Mouse (Mus musculus) layer of hippocampus, adult 11-12 months (tissue): ENCODE measurements around the gene Flt4.

Experiments used
- DNase-seq: peaks from one replicate; pipeline ENCODE4 v3.0.0; 2022; ENCODE audit warnings: low spot score

Gene Flt4

DNA sequence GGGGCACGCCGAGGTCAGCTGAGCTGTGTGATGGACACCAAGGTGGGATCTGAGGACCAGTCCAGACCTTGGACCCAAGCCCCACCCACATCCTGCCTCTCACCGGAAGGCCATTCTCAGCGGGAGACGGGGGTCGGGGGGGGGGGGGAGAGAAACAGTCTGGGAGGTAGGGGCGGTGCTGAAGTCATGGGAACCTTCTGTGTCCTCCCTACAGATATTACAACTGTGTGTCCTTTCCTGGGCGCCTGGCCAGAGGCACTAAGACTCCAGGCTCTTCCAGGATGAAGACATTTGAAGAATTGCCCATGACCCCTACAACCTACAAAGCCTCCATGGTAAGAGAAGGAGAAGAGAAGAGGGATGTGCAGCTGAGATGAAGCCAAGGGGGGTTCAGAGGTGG, 36.6 kb downstream of the Flt4 start:
- DNase-seq, result no peak

DNA sequence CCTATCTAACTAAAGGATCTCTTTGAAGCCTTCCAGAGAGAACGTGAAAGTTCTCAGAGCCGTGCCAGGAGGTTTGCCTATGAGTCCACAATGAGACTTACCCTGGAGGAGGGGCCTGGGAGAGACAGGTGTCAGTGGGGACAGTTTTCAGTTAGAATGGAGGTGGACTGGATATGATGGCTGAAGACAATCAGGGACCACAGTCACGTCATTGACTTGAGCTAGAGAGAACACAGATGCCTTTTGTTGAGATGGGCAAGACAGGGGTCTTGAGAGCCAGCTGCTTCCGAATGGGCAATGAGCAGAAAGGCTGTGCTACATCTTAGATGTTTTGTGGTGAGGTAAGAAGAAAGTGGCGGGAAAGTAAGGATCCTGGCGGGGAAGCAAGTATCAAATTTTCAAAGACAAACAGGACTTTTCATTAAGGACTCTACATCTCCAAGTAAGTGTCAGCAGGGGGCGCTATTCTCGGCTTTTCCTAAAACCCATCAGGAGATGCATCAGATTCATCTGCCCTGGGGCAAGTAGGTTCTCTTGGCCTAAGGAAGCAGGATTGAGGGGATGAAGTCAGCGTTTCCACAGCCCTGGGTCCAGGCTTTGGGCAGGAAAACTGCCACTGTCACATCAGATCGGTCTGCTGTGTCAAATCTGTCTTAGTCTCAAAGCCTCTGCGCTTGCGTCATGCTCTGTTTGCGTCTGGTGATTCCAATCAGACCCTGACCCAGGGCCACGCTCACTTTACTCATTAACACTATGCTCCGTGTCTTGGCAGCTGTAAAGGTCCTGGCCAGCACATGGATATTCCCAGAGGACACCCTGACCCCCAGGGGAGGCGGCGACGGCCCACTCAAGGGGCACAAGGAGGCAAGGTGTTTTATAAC, 41.3 kb downstream of the Flt4 start:
- DNase-seq, result peak; percentile 23

DNA sequence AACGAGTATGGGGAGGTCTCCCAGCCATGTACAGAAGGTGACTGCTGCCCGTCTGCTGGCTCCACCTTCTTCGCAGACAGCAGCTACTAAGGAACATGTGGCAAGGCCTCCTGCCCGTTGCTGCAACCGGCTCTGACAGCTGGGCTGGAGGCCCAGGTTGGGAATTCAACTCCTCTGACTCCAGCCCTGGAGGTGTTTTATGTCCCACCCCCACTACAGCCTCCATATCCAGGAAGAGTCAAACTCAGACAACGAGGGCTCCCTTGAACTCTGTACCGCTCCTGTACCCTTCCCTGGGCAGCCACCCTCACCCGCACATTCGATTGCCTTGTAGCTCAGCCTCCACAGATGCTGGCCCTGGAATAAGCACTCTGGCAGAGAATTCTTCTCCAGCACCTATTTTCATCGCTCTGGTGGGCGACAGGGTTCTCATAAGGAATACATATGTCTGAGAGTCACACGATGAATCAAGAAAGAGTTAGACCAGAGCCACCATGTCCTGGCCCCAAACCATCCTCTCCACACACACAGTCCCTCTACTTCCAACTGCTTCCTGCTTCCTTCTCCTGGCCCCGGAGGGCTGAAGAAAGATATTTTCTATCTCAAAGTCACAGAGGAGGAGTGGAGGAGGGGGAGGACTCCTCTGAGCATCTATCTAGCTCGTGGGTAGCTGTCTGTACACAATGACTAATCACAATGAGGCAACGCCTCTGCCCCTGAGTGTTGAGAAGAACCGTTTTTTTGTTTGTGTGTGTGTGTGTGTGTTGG, 42.1 kb downstream of the Flt4 start:
- peak; percentile 32 for DNase-seq

DNA sequence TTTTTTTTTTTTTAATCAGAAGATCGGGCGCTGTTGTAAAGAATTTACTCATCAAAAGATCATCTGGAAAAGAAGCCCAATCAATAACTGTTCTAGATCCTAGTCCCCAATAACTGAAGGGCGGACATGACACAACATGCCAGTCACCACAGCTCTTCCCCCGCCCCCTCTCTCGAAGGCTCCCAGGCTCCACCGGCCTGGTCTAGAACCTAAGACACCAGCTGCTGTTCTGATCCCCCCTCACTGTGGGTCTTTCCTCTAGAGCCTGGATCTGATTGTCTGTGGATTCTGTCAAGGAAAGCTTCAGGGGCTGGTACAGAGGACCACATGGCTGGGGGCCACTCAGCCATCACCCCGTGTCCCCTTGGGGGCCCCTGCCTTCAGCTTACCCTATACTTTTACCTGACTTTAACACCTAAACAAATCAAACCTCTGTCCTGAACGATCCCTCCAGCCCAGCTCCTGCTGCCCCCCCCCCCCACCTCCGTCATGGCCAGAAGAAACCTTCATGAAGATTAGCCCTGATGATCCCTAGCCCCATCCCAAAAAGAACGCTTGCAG, 42.8 kb downstream of the Flt4 start:
- no peak for DNase-seq

DNA sequence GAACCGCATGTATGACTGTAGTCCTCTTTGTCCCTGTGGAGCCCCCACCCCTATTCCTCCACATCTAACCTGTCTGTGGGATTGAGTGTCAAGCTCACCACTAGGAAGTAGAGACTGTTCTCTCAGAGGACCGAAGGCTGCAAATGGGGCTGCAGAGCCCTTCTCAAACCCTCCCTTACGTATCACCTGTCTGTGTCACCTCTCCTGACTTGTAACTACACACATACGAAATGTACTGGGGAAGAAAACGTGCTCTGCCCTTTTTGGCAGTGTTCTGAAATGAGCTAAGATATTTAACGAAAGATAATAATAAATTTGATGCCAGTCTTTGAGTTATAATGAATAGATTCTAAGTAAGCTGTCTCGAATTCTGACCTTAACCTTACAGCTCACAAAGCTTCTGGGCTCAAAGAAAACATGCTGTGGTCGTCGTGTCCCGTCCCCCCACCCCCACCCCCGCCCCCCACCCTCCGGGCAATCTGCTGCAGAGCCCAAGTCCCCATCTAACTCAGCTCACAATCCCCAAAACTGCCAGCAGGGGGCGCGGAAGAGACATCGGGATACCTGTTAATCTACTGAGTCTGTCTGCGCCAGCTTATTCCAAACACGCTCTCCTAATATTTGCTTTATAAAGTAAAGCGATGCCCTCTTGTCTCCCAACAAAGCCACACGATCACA, 43.5 kb downstream of the Flt4 start:
- peak; percentile 91 for DNase-seq

DNA sequence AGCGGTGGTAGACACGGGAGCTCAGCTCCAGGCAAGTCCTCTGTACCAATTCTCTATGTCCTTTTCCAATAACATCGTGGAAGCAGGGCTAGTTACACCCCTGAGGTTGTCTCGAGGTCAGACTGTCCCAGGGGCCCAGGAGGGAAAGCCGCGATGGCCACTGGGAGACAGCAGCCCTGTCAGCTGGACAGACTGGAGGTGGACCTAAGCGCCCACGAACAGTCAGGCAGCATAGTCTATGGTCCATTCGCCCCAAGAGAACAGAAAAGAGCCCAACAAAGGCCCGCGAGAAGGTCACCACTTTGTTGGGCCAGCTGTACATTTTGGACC, 44.0 kb downstream of the Flt4 start:
- DNase-seq, result no peak

GRCm38 (mm10) chr11:49654651-49655050, 45.6 kb downstream of the Flt4 start:
- DNase-seq, result no peak

DNA sequence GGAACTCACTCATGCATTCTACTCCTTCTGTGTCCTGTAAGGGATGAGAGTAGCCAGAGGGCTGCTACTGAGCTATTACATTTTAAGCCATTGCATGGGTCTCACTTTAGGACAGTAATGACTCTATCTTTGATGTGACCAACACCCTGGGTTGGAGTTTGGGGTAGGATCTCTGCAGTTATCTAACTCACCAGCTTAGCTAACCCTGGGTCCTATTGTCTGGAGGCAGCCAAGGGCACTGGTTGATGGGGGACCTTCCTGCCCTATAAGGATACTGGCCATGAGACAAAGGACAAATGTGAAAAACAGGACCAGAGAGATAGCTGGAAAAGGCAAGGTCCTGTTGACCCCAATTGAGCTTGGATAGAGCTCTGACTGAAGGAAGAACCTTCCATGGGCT, 46.4 kb downstream of the Flt4 start:
- no peak for DNase-seq

GRCm38 (mm10) chr11:49658065-49658464, 49.0 kb downstream of the Flt4 start:
- no peak for DNase-seq

DNA sequence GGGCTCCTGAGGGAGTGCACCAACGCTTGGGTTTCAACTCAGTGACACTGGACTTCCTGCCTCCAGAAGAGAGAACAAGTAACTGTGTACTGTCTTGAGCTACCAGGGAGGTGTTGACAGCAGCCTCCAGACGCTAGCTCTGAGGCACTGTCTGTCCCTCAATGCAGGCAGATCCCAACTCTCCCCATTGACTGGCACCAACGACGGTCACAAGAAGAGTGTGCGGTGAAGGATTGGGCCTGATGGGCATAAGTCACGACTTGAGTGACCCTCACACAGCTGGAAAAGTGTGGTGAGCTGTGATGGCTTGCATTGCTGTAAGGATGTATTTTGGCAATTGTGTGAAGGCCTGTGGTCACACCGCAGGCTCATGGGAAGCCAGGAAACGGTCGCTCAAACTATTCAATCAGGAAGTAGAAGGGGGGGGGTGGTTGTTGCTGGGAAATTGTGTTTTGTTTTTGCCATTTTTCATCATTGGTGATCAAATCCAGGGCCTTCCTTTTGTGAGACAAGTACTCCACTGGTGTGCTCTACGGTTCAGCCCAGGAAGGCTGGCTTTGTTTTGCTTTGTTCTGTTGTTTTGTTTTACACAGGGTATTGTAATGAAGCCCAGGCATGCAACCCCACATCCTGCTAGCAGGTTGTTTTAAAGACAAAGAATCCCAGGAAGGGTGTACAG, 49.9 kb downstream of the Flt4 start:
- no peak for DNase-seq

DNA sequence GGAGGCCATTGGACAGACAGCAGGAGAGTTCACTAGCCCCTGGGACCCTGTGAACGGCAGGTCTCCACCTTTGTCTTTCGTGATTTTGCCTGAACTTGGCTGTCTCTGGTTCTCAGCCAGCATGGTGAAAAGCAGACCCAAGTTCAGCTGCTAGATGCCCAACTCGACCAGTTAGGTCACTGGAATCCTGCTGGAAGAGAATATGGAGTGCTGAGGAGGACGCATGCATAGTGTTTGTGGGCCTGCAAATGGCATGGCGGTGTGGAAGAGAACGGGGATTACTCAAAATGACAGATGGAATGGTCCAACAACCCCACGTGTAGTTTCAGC, 50.4 kb downstream of the Flt4 start:
- no peak for DNase-seq

DNA sequence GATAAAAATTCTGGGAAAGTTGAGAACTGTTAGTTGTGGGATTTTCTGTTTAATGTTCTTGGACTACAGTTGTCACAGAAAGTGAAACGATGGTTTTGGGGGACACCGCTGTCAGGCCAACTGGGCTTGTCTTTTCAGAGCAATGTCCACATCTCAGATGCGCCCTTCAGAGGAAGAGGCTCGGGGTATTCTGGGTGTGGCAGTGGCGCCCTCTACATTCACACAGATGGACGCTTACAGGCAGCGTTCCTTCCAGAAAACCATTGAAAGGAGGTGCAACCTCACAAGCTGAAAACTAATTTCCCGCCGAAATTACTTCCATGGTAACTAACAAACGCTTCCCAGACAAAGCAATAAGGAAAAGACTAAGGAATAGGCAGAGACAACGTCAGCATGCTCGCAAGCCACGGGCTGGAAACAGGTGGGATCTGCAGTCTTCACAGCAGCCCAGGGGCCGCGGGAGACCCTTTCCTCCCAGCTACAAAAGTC, 53.3 kb downstream of the Flt4 start:
- no peak for DNase-seq

DNA sequence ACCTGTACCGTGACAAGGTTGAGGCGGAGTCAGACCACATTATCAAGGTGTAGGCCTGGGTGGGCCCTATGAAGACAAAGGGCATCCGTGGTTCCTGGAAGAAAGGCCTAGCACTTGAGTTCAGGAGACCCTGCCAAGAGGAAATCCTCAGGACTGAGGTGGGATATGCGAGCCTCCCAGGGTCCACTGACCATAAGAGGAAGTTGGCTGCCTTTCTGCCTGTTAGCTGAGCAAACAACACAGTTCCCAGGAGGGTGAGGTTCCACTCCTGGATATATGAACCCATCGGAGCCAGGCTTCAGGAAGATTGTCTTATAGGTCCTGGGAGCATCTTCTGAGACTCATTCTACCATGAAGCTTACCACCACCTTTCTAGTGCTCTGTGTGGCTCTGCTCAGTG, 54.2 kb downstream of the Flt4 start, which contains the start of gene Scgb3a1:
Gene Scgb3a1 (plus strand): TSS at position 301 of the 400 bp plus-strand sequence.
- no peak for DNase-seq

- no peak for DNase-seq
Observed at GRCm38 (mm10) chr11:49664262-49665140, 55.4 kb downstream of the Flt4 start.

GRCm38 (mm10) chr11:49665462-49665861, 56.4 kb downstream of the Flt4 start:
- no peak for DNase-seq

- no peak for DNase-seq
Observed at GRCm38 (mm10) chr11:49673433-49673832, 64.4 kb downstream of the Flt4 start.

- no peak for DNase-seq
Observed at GRCm38 (mm10) chr11:49684237-49684973, 75.3 kb downstream of the Flt4 start.

- DNase-seq, result no peak
Observed at GRCm38 (mm10) chr11:49695013-49695412, 86.0 kb downstream of the Flt4 start.

GRCm38 (mm10) chr11:49695695-49696094, 86.6 kb downstream of the Flt4 start:
- DNase-seq, result no peak

DNA sequence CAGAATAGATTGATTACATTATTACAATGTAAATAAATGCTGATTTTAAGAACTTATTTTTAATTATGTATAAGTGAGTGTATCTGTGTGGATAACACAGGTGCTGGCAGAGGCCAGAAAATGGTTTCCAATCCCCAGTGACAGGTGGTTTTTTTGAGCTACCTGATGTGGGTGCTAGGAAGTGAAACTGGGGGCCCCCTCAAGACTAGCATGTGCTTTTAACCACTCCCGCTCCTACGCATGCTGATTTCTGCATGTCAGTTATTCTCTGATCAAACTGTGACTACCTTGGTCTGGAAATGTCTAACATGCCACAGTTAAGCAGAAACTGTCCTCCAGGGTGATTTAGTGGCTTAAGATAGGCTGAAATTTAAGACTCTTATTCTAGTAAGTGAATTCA, 87.4 kb downstream of the Flt4 start:
- DNase-seq, result no peak
